Mouse (Mus musculus) embryonic facial prominence, embryonic 14.5 days (tissue): Measurements from ENCODE around the gene Evx2. TPM values are rescaled to one million over a fixed set of nuclear protein-coding genes. Genes with fewer than 3 reads are reported as not detected.

ENCODE experiments used
- ATAC-seq: fragments of 200-750 bp; cut with Nextera tagmentation; 2 replicates; pipeline ENCODE4 v1.8.0; 2017; ENCODE audit warnings: low read depth, moderate number of reproducible peaks, moderate TSS enrichment
- DNase-seq: peaks from one replicate; pipeline ENCODE4 v3.0.0-alpha.2; 2015; ENCODE audit warnings: low spot score
- H3K27ac ChIP-seq: fragments of 300-500 bp; sonication (generic); replicated peaks from 2 replicates; pipeline ENCODE4 v1.5.1; 2014; ENCODE audit warnings: low read depth, mild to moderate bottlenecking, low read length, moderate library complexity
- H3K27me3 ChIP-seq: fragments of 300-500 bp; sonication (generic); replicated peaks from 2 replicates; pipeline ENCODE4 v1.6.1; 2014; ENCODE audit warnings: low read length; ENCODE audit not compliant: control insufficient read depth, insufficient read depth
- H3K36me3 ChIP-seq: fragments of 300-500 bp; sonication (generic); 2 replicates; pipeline ENCODE4 v1.6.1; 2014; ENCODE audit warnings: low read length, mixed read lengths; ENCODE audit not compliant: control insufficient read depth, insufficient read depth
- H3K4me1 ChIP-seq: fragments of 300-500 bp; sonication (generic); 2 replicates; pipeline ENCODE4 v1.6.1; 2014; ENCODE audit warnings: antibody characterized with exemption, low read length; ENCODE audit not compliant: control insufficient read depth, insufficient read depth
- H3K4me2 ChIP-seq: fragments of 300-500 bp; sonication (generic); 2 replicates; pipeline ENCODE4 v1.6.1; 2014; ENCODE audit warnings: low read depth, mild to moderate bottlenecking, low read length, moderate library complexity, mixed read lengths
- H3K4me3 ChIP-seq: fragments of 300-500 bp; sonication (generic); 2 replicates; pipeline ENCODE4 v1.5.1; 2014; ENCODE audit warnings: low read depth, mild to moderate bottlenecking, low read length
- H3K9ac ChIP-seq: fragments of 300-500 bp; sonication (generic); 2 replicates; pipeline ENCODE4 v1.6.1; 2014; ENCODE audit warnings: low read depth, mild to moderate bottlenecking, low read length, moderate library complexity, mixed read lengths
- H3K9me3 ChIP-seq: fragments of 300-500 bp; sonication (generic); 2 replicates; pipeline ENCODE4 v1.6.1; 2016; ENCODE audit warnings: low read length; ENCODE audit not compliant: control insufficient read depth
- WGBS: fragments of 180-500 bp; shearing (Covaris S2); extraction: QIAGEN DNeasy Blood & Tissue Kit; methylation state at CpG from one replicate; pipeline ENCODE4 v1.1.7; 2014; 5-methylcytosine and 5-hydroxymethylcytosine counted together
- polyA plus RNA-seq: library from polyadenylated mRNA; unstranded; fragments of >200 nt; fragmentation: Nextera tagmentation; extraction: Ambion mirVana; gene quantifications from 2 replicates; pipeline ENCODE4 v1.2.1, GENCODE M21; 2014

Gene Evx2
- polyA plus RNA-seq, 1 experiment from 2014 or later, result not detected

DNA sequence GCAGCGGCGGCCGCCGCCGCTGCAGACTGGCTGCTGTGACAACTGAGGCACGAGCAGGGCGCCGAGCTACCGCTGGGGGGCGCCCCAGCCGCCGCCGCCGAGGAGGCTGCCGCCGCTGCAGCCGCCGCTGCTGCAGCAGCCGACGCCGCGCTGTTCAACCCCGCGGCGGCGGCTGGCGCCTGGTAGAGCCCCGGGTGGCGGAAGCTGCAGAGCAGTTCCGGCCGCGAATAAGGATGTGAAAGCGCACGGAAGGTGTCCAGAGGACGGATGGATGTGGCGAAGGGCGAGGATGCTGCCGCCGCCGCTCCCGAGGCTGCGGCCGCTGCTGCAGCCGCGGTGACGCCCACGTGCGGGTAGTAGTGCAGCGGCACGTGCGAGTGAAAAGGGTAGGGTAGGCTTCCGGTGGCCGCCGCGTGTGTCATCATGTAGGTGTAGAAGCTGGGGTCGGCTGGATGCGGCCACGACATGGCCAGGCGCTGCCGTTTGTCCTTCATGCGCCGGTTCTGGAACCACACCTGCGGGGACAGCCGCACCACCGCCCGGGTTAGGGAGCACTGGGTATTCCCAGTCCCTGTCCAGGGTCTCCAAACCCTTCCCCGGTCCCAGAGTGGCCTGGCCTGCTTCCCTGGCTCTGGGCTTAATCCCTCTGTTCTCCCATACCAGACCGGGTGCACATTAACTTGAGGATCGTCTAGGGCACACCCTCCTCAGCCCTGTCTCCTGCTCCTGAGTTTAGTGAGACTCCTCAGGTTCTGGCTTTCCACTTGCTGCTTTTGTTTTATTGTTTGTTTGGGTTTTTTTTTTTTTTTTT is 3.3 kb downstream of the Evx2 start:
- H3K4me2 ChIP-seq, result peak overlapping the region; percentile 55
- no peak overlapping the region; the same call in 1 of the 2 replicates for H3K9ac ChIP-seq
- DNase-seq, result no peak
- H3K27me3 ChIP-seq, result peaks cover 92% of the 10 kb centered on the region
- no peaks in the 10 kb centered on the region for H3K36me3 ChIP-seq
- no peak overlapping the region for H3K27ac ChIP-seq
- H3K4me1 ChIP-seq, result no peaks in the 10 kb centered on the region
- no peaks in the 10 kb centered on the region for H3K9me3 ChIP-seq
- under 1% methylated on average over 33 of the region's 69 CpGs for WGBS
- H3K4me3 ChIP-seq, result peak overlapping the region; percentile 39
- peak; percentile 30; the same call in 1 of the 2 replicates for ATAC-seq

DNA sequence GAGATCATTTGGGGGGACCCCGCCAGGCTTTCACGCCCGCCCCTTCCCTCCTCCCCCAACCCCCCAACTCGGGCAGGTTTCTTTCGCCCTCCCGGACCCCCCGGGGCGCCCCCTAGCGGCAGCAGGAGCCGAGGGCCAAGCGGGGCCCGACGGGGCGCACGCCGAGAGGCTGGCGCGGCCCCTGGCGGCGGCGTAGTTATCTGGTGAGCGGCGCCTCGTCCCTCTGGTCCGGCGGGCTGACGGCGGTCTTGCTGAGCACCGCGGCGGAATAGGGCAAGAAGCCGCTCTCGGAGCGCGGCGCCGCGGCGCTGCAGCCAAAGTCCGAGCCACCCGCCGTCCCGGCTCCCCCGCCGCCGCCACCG is 4.0 kb downstream of the Evx2 start:
- peak overlapping the region; percentile 39 for H3K4me3 ChIP-seq
- no peak overlapping the region for H3K9ac ChIP-seq
- no peaks in the 10 kb centered on the region for H3K9me3 ChIP-seq
- ATAC-seq (no peak), DNase-seq (no peak)
- no peaks in the 10 kb centered on the region for H3K4me1 ChIP-seq
- peaks cover 92% of the 10 kb centered on the region for H3K27me3 ChIP-seq
- peak overlapping the region; percentile 55 for H3K4me2 ChIP-seq
- H3K27ac ChIP-seq, result no peak overlapping the region
- no peaks in the 10 kb centered on the region for H3K36me3 ChIP-seq
- 0% methylated on average over 3 of the region's 47 CpGs for WGBS

GRCm38 (mm10) chr2:74654743-74655419 is 4.5 kb downstream of the Evx2 start:
- Histone ChIP-seq H3K9me3 (no peaks in the 10 kb centered on the region), H3K27ac (no peak overlapping the region), H3K4me2 (no peak overlapping the region), H3K27me3 (peaks cover 92% of the 10 kb centered on the region), H3K4me3 (peak overlapping the region; percentile 39), H3K36me3 (no peaks in the 10 kb centered on the region), H3K9ac (no peak overlapping the region), H3K4me1 (no peaks in the 10 kb centered on the region)
- no peak for ATAC-seq
- no peak for DNase-seq
- 7% methylated on average over 20 of the region's 20 CpGs for WGBS

- H3K9ac ChIP-seq, result no peak overlapping the region
- H3K4me1 ChIP-seq, result no peaks in the 10 kb centered on the region
- no peaks in the 10 kb centered on the region for H3K36me3 ChIP-seq
- WGBS, result 14% methylated on average over 17 of the region's 17 CpGs
- no peak overlapping the region for H3K27ac ChIP-seq
- no peak overlapping the region for H3K4me2 ChIP-seq
- H3K4me3 ChIP-seq, result no peak overlapping the region
- no peak for DNase-seq
- H3K27me3 ChIP-seq, result peaks cover 92% of the 10 kb centered on the region
- H3K9me3 ChIP-seq, result no peaks in the 10 kb centered on the region
- ATAC-seq, result no peak
These were observed 5.4 kb downstream of the Evx2 start for GRCm38 (mm10) chr2:74653781-74654535.

GRCm38 (mm10) chr2:74652996-74653340 is 6.4 kb downstream of the Evx2 start:
- ATAC-seq, result no peak
- 40% methylated on average over 2 of the region's 2 CpGs for WGBS
- Histone ChIP-seq H3K27me3 (peaks cover 92% of the 10 kb centered on the region), H3K27ac (no peak overlapping the region), H3K9ac (no peak overlapping the region), H3K9me3 (no peaks in the 10 kb centered on the region), H3K4me2 (no peak overlapping the region), H3K4me1 (no peaks in the 10 kb centered on the region), H3K36me3 (no peaks in the 10 kb centered on the region), H3K4me3 (no peak overlapping the region)
- no peak for DNase-seq

DNA sequence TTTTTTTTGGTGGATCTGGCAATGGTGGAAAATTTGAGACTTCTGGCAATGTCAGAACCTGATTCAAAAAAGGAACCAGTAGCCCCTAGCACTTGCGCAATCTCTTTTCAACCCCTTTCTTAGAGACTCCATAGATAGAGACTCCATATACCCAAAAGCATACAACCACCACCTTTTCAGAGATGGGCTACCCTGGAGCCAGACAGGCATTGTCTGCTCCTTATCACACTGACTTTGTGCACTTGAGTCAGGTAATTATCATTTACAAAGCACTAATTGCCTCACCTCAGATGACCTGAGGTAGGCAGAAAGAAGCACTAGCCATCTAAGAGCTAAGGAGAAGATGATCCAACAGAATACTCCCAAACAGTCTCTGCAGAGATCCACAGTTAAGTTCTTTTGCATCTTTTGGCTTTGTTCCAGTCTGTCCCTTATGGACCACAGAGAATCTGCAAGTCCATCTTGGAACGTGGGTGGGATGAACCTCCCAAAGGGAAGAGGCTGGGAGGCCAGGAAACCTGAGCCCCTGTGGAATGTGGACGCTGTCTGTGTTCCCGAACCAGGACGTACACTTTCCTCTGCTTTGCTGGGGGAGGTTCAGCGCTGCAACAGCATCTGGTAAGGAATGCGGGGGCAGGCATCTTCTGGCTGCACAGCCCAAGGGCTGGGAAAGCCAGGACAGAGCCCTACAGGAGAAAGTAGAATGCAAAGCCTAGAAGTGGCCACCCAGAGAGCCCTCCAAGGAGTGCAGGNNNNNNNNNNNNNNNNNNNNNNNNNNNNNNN is 12.1 kb downstream of the Evx2 start:
- Histone ChIP-seq H3K4me3 (no peak overlapping the region), H3K27ac (no peak overlapping the region), H3K9ac (no peak overlapping the region), H3K4me1 (no peaks in the 10 kb centered on the region), H3K4me2 (no peak overlapping the region), H3K9me3 (no peaks in the 10 kb centered on the region), H3K27me3 (peaks cover 87% of the 10 kb centered on the region), H3K36me3 (no peaks in the 10 kb centered on the region)
- DNase-seq (no peak), ATAC-seq (no peak)
- WGBS, result 15% methylated on average over 7 of the region's 7 CpGs

DNA sequence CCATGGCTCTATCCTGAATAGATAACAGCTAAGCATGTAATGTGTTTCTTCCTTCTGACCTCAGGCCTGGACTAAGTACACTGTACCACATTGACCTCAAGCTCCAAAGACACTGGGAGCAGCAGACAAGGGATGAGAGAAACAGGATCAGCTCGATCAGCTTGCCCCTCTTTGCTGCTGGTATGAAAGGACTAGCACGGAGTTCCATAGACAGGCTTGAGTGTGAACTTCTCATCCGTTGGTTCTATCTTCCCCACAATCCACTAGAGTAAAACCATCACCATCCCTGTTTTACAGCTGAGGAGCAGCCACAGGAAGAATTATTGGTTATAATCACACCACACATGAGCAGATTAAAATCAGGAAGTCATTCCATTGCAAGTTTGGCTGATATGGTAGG is 13.7 kb downstream of the Evx2 start:
- ATAC-seq, result no peak
- no peak overlapping the region for H3K4me3 ChIP-seq
- no peak for DNase-seq
- H3K27me3 ChIP-seq, result peaks cover 70% of the 10 kb centered on the region
- H3K9ac ChIP-seq, result no peak overlapping the region
- no peaks in the 10 kb centered on the region for H3K4me1 ChIP-seq
- no peaks in the 10 kb centered on the region for H3K9me3 ChIP-seq
- no peaks in the 10 kb centered on the region for H3K36me3 ChIP-seq
- no peak overlapping the region for H3K4me2 ChIP-seq
- WGBS, result 76% methylated on average over 3 of the region's 3 CpGs
- no peak overlapping the region for H3K27ac ChIP-seq

- 64% methylated on average over 5 of the region's 5 CpGs for WGBS
- no peaks in the 10 kb centered on the region for H3K4me1 ChIP-seq
These were observed 16.9 kb downstream of the Evx2 start for GRCm38 (mm10) chr2:74642431-74642830.

More at GRCm38 (mm10) chr2:74642431-74642830, 16.9 kb downstream of the Evx2 start:
- Histone ChIP-seq H3K36me3 (no peaks in the 10 kb centered on the region), H3K4me2 (no peak overlapping the region), H3K27ac (no peak overlapping the region), H3K9me3 (no peaks in the 10 kb centered on the region), H3K4me3 (no peak overlapping the region), H3K9ac (no peak overlapping the region), H3K27me3 (peaks cover 38% of the 10 kb centered on the region)
- DNase-seq (no peak), ATAC-seq (no peak)
